Mouse (Mus musculus) olfactory bulb, adult 2 months (tissue): Measurements from ENCODE around the gene Syne3.

ENCODE experiments used
- CTCF ChIP-seq: fragments of 200-500 bp; IDR thresholded peaks from 2 replicates; pipeline ENCODE4 v1.5.1; 2012; ENCODE audit warnings: low read depth, mild to moderate bottlenecking, low read length, moderate library complexity; ENCODE audit not compliant: insufficient read depth
- POLR2A ChIP-seq: fragments of 200-500 bp; IDR thresholded peaks from 2 replicates; pipeline ENCODE4 v1.6.1; 2012; ENCODE audit warnings: mild to moderate bottlenecking, low read depth, low read length, moderate library complexity; ENCODE audit not compliant: insufficient read depth

- TF ChIP-seq CTCF = no peak
- TF ChIP-seq POLR2A = no peak
Measured at GRCm38 (mm10) chr12:104947911-104948310, 61.7 kb downstream of the Syne3 start.
